Comparison of ENCODE assay signal across 9 mouse cellular contexts in genomic region chr9:59749581-59750265, GRCm38 (mm10). TPM values are rescaled to one million over a fixed set of nuclear protein-coding genes. Genes with fewer than 3 reads are reported as not detected.
A peak's percentile ranks its signal among the peaks of the same experiment; 100 is the strongest.
DNase-seq lines count a peak whose midpoint lies in the region; ATAC-seq and TF ChIP-seq lines count a peak whose summit lies in the region.
"Had no signal": no experiment of that assay in that cellular context is flagged by ENCODE, and none has a peak within 500 bp of the region (broad histone marks: within the 10 kb centered on the region; RNA-seq: fewer than 3 reads in every experiment).

No protein-coding gene starts in this region.

- no peak for TF ChIP-seq EP300 in stomach, postnatal 0 days (optimal IDR thresholded peaks at IDR 0.05)

- peaks cover 37% of the 10 kb centered on the region for H3K4me1 ChIP-seq in erythroblast, embryonic 14.5 days (ENCODE audit: control insufficient read depth)
- peaks cover 7% of the 10 kb centered on the region; the same call in 1 of the 2 replicates for H3K4me1 ChIP-seq in embryonic facial prominence, embryonic 13.5 days
- H3K4me1 ChIP-seq in limb, embryonic 13.5 days, result peaks cover 11% of the 10 kb centered on the region
- H3K4me1 ChIP-seq in stomach, postnatal 0 days (replicated peaks; ENCODE audit: control insufficient read depth, insufficient read depth), result no peaks in the 10 kb centered on the region

- TF ChIP-seq CTCF in stomach, postnatal 0 days (IDR thresholded peaks at IDR 0.05; ENCODE audit: low read depth), result no peak

- no peaks in the 10 kb centered on the region for H3K36me3 ChIP-seq in erythroblast, embryonic 14.5 days (ENCODE audit: control insufficient read depth)
- no peaks in the 10 kb centered on the region for H3K36me3 ChIP-seq in embryonic facial prominence, embryonic 13.5 days
- no peaks in the 10 kb centered on the region for H3K36me3 ChIP-seq in limb, embryonic 13.5 days
- H3K36me3 ChIP-seq in stomach, postnatal 0 days (ENCODE audit: control insufficient read depth, insufficient read depth, low read length), result no peaks in the 10 kb centered on the region

- ATAC-seq in erythroblast, adult 5-6 weeks (replicated peaks; ENCODE audit: low FRiP score, poor library complexity, severe bottlenecking), result no peak
- no peak for ATAC-seq in embryonic facial prominence, embryonic 13.5 days (ENCODE audit: insufficient number of reproducible peaks, insufficient read depth, low FRiP score, low TSS enrichment, low read depth)
- ATAC-seq in limb, embryonic 13.5 days (ENCODE audit: low FRiP score, low read depth), result no peak
- no peak for ATAC-seq in stomach, postnatal 0 days (ENCODE audit: low FRiP score, low TSS enrichment)
- ATAC-seq in granulocyte monocyte progenitor cell, adult 5-6 weeks (replicated peaks; ENCODE audit: poor library complexity, severe bottlenecking), result no peak

- H3K4me2 ChIP-seq in embryonic facial prominence, embryonic 13.5 days, result peak overlapping the region; percentile 70
- H3K4me2 ChIP-seq in limb, embryonic 13.5 days (replicated peaks), result peak overlapping the region; percentile 69
- peak overlapping the region; percentile 66 for H3K4me2 ChIP-seq in stomach, postnatal 0 days (replicated peaks; ENCODE audit: low read depth)

- peak overlapping the region; percentile 94 for H3K4me3 ChIP-seq in erythroblast, embryonic 14.5 days (replicated peaks)
- H3K4me3 ChIP-seq in embryonic facial prominence, embryonic 13.5 days, result peak overlapping the region; percentile 91
- H3K4me3 ChIP-seq in limb, embryonic 13.5 days, result peak overlapping the region; percentile 84
- peak overlapping the region; percentile 89 for H3K4me3 ChIP-seq in stomach, postnatal 0 days (ENCODE audit: low read depth, low read length)

- H3K27me3 ChIP-seq in erythroblast, embryonic 14.5 days (ENCODE audit: control insufficient read depth), result no peaks in the 10 kb centered on the region
- H3K27me3 ChIP-seq in embryonic facial prominence, embryonic 13.5 days, result no peaks in the 10 kb centered on the region
- H3K27me3 ChIP-seq in limb, embryonic 13.5 days, result no peaks in the 10 kb centered on the region
- H3K27me3 ChIP-seq in stomach, postnatal 0 days (ENCODE audit: control insufficient read depth, insufficient read depth, low read length), result no peaks in the 10 kb centered on the region
- H3K27me3 ChIP-seq: Patski had no signal

- DNase-seq in 416B (ENCODE audit: low read depth), result peak; percentile 35
- DNase-seq in stomach, postnatal 0 days (ENCODE audit: low spot score), result no peak
- no peak for DNase-seq in layer of hippocampus, adult 18-20 months (ENCODE audit: low spot score in 2 of 2)

- H3K9me3 ChIP-seq in erythroblast, embryonic 14.5 days (ENCODE audit: control insufficient read depth, low read length), result no peaks in the 10 kb centered on the region
- H3K9me3 ChIP-seq in embryonic facial prominence, embryonic 13.5 days, result no peaks in the 10 kb centered on the region
- H3K9me3 ChIP-seq in limb, embryonic 13.5 days, result no peaks in the 10 kb centered on the region
- no peaks in the 10 kb centered on the region for H3K9me3 ChIP-seq in stomach, postnatal 0 days (ENCODE audit: control insufficient read depth, low read length)

- peak overlapping the region; percentile 96 for H3K27ac ChIP-seq in embryonic facial prominence, embryonic 13.5 days
- peak overlapping the region; percentile 94 for H3K27ac ChIP-seq in limb, embryonic 13.5 days
- H3K27ac ChIP-seq in stomach, postnatal 0 days (replicated peaks), result 0 out of 2 replicates have a peak overlapping the region, but pooled peaks have one; percentile 13

- peak overlapping the region; percentile 69 for H3K9ac ChIP-seq in embryonic facial prominence, embryonic 13.5 days
- H3K9ac ChIP-seq in limb, embryonic 13.5 days, result peak overlapping the region; percentile 65
- peak overlapping the region; percentile 60 for H3K9ac ChIP-seq in stomach, postnatal 0 days (ENCODE audit: low read length)

- WGBS in embryonic facial prominence, embryonic 13.5 days, result 29% methylated on average over 12 of the region's 12 CpGs
- 28% methylated on average over 12 of the region's 12 CpGs for WGBS in limb, embryonic 13.5 days
- WGBS in stomach, postnatal 0 days, result 28% methylated on average over 12 of the region's 12 CpGs

RNA-seq across cellular contexts. Expression of gene Senp8, which starts 0.8 kb away (rescaled TPM):
- polyA plus RNA-seq in erythroblast, embryonic 14.5 days (2012), result 0.01 and 0.04 TPM in 2 replicates
- 0.96 and 6.1 TPM in 2 replicates for total RNA-seq in erythroblast, adult 5-6 weeks (2015; ENCODE audit: low replicate concordance)
- 0.26 and 1.3 TPM in 2 replicates for total RNA-seq in erythroblast, adult 5-6 weeks (2017; ENCODE audit: low replicate concordance)
- 11.4 TPM in 2 replicates for polyA plus RNA-seq in embryonic facial prominence, embryonic 13.5 days (2015; fragmentation: Nextera tagmentation; extraction: Ambion mirVana)
- 8.8 and 11.1 TPM in 2 replicates for polyA plus RNA-seq in limb, embryonic 13.5 days (2015; fragmentation: Nextera tagmentation; extraction: Ambion mirVana)
- polyA plus RNA-seq in stomach, postnatal 0 days (2015; fragmentation: Nextera tagmentation; extraction: Ambion mirVana), result 4.2 and 4.3 TPM in 2 replicates
- 2.3 and 3.8 TPM in 2 replicates for total RNA-seq in granulocyte monocyte progenitor cell, adult 5-6 weeks (2014; fragmentation: Nextera tagmentation)
- total RNA-seq in granulocyte monocyte progenitor cell, adult 5-6 weeks (2017), result 4.5 and 5.5 TPM in 2 replicates
- 10 to 100 TPM; 10.1 to 14.3 TPM for total RNA-seq in layer of hippocampus, adult 18-20 months (2021)

RNA-seq across cellular contexts. Expression of gene Myo9a, which starts 1.0 kb away (rescaled TPM):
- 0.02 and 0.03 TPM in 2 replicates for polyA plus RNA-seq in erythroblast, embryonic 14.5 days (2012)
- total RNA-seq in erythroblast, adult 5-6 weeks (2015; ENCODE audit: low replicate concordance), result 9.0 and 21.5 TPM in 2 replicates
- total RNA-seq in erythroblast, adult 5-6 weeks (2017; ENCODE audit: low replicate concordance), result 8.2 and 13.4 TPM in 2 replicates
- polyA plus RNA-seq in embryonic facial prominence, embryonic 13.5 days (2015; fragmentation: Nextera tagmentation; extraction: Ambion mirVana), result 16.9 and 19.3 TPM in 2 replicates
- 16.8 and 17.5 TPM in 2 replicates for polyA plus RNA-seq in limb, embryonic 13.5 days (2015; fragmentation: Nextera tagmentation; extraction: Ambion mirVana)
- polyA plus RNA-seq in stomach, postnatal 0 days (2015; fragmentation: Nextera tagmentation; extraction: Ambion mirVana), result 3.8 and 4.0 TPM in 2 replicates
- total RNA-seq in granulocyte monocyte progenitor cell, adult 5-6 weeks (2014; fragmentation: Nextera tagmentation), result 6.8 and 11.2 TPM in 2 replicates
- total RNA-seq in granulocyte monocyte progenitor cell, adult 5-6 weeks (2017), result 19.4 and 26.4 TPM in 2 replicates
- total RNA-seq in layer of hippocampus, adult 18-20 months (2021), result 10 to 100 TPM; 58.2 to 65.6 TPM

Comparison
In these comparisons a context has a peak if more than half of its experiments do, and no peak if none do; other contexts are left out.
1. H3K27ac ChIP-seq: peak in every context shown above with its lines; median percentile 96 in embryonic facial prominence, embryonic 13.5 days; 94 in limb, embryonic 13.5 days; 13 in stomach, postnatal 0 days.